Mouse (Mus musculus) liver, postnatal 0 days (tissue): ENCODE results near the gene Stn1. TPM values are rescaled to one million over a fixed set of nuclear protein-coding genes. Genes with fewer than 3 reads are reported as not detected.

Source experiments
- ATAC-seq: fragments of 200-750 bp; cut with Nextera tagmentation; 2 replicates; pipeline ENCODE4 v1.8.0; 2017; ENCODE audit warnings: mild to moderate bottlenecking, moderate library complexity
- DNase-seq: peaks from one replicate; pipeline ENCODE4 v3.0.0-alpha.2; 2016
- H3K27ac ChIP-seq: fragments of 300-500 bp; sonication (generic); 2 replicates; pipeline ENCODE4 v1.5.1; 2014; ENCODE audit warnings: antibody characterized with exemption, moderate library complexity, mild to moderate bottlenecking, low read depth
- H3K27me3 ChIP-seq: fragments of 300-500 bp; sonication (generic); 2 replicates; pipeline ENCODE4 v1.6.1; 2014; ENCODE audit warnings: low read length, control low read depth, mixed read lengths; ENCODE audit not compliant: insufficient read depth
- H3K36me3 ChIP-seq: fragments of 300-500 bp; sonication (generic); replicated peaks from 2 replicates; pipeline ENCODE4 v1.6.1; 2014; ENCODE audit warnings: mild to moderate bottlenecking, control low read depth, low read length, moderate library complexity, mixed read lengths; ENCODE audit not compliant: insufficient read depth
- H3K4me1 ChIP-seq: fragments of 300-500 bp; sonication (generic); 2 replicates; pipeline ENCODE4 v1.6.1; 2014; ENCODE audit warnings: antibody characterized with exemption, mild to moderate bottlenecking, control low read depth; ENCODE audit not compliant: insufficient read depth
- H3K4me2 ChIP-seq: fragments of 300-500 bp; sonication (generic); 2 replicates; pipeline ENCODE4 v1.6.1; 2014; ENCODE audit warnings: low read depth, mild to moderate bottlenecking, low read length, moderate library complexity, mixed read lengths
- H3K4me3 ChIP-seq: fragments of 300-500 bp; sonication (generic); 2 replicates; pipeline ENCODE4 v1.5.1; 2014; ENCODE audit warnings: low read depth, low read length
- H3K9ac ChIP-seq: fragments of 300-500 bp; sonication (generic); replicated peaks from 2 replicates; pipeline ENCODE4 v1.6.1; 2014; ENCODE audit warnings: mild to moderate bottlenecking, moderate library complexity
- H3K9me3 ChIP-seq: fragments of 300-500 bp; sonication (generic); 2 replicates; pipeline ENCODE4 v1.6.1; 2016; ENCODE audit warnings: mild to moderate bottlenecking, control low read depth, low read length, mixed read lengths
- CTCF ChIP-seq: sonication (generic); IDR thresholded peaks from 2 replicates; pipeline ENCODE4 v1.5.1; 2016; ENCODE audit warnings: antibody characterized with exemption, low read depth
- EP300 ChIP-seq: IDR thresholded peaks from 2 replicates; pipeline ENCODE4 v1.6.1; 2016; ENCODE audit warnings: antibody characterized with exemption, low read depth, mild to moderate bottlenecking
- WGBS: fragments of 180-500 bp; shearing (Covaris S2); extraction: QIAGEN DNeasy Blood & Tissue Kit; methylation state at CpG from one replicate; pipeline ENCODE4 v1.1.7; 2014; ENCODE audit not compliant: insufficient replicate concordance; 5-methylcytosine and 5-hydroxymethylcytosine counted together
- polyA plus RNA-seq: library from polyadenylated mRNA; unstranded; fragments of >200 nt; fragmentation: Nextera tagmentation; extraction: Ambion mirVana; gene quantifications from 2 replicates; pipeline ENCODE4 v1.2.1, GENCODE M21; 2015

Stn1 gene
- polyA plus RNA-seq, 1 experiment from 2014 or later, result 5.4 TPM

DNA sequence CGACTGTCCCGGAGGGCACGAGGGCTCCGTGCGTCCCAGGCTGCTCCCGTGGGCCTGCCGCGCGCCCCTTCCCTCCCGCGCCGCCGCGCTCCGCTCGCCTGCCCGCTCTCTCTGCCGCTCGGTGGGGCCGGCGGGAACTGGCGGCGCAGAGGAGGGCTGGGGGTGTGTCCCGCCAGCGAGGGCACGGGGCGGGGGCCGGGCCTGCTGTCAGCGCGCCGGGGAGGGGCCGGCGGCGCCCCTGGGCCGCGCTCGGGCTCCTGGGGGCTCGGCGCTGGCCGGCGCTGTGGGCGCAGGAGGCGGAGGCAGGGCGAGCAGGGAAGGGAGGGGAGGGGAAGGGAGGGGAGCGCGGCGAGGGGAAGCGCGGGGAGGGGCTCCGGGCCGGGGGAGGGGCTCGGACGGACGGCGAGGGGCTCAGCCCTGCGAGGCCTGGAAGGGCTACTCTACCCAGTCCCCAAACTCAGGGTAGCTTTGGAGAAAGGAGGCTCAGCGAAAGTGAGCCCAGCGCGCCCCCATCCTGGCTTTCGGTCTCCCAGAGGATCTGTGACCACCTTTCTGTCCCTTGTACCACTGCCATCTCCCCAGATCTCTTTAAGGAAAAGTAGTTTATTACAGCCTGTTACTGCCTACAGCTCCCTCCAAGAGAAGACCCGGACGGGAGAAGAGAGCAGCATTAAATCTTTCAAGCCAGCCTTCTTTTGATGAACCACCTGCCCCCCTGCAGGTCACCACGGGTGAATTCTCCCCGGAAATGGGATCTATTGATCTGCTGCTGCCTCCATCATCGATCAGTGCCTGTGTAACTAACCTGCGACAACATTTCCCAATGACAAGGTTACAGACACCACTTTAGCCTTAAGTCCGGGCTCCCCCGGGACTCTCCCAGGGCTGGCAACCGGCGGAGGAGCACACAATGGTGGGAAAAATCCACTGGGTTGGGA lies 72.7 kb downstream of the Stn1 start, which contains the start of gene Sh3pxd2a:
Gene Sh3pxd2a, minus strand, starts transcription at position 98 of the 938 bp plus-strand sequence.
- WGBS, result 2% methylated on average over 47 of the region's 70 CpGs
- DNase-seq, result peak; percentile 73
- H3K4me2 ChIP-seq, result peak within 1 kb of the TSS; percentile 91
- H3K4me1 ChIP-seq, result peaks cover 18% of the 10 kb centered on the region
- peaks cover 10% of the 10 kb centered on the region; the same call in 1 of the 2 replicates for H3K27me3 ChIP-seq
- TF ChIP-seq EP300 (peak; percentile 62; the same call in 1 of the 2 replicates), CTCF (no peak)
- peak within 1 kb of the TSS; percentile 96 for H3K27ac ChIP-seq
- ATAC-seq, result peak; percentile 80
- no peaks in the 10 kb centered on the region for H3K9me3 ChIP-seq
- H3K9ac ChIP-seq, result peak within 1 kb of the TSS; percentile 77
- H3K36me3 ChIP-seq, result no peaks in the 10 kb centered on the region
- peak within 1 kb of the TSS; percentile 66 for H3K4me3 ChIP-seq

DNA sequence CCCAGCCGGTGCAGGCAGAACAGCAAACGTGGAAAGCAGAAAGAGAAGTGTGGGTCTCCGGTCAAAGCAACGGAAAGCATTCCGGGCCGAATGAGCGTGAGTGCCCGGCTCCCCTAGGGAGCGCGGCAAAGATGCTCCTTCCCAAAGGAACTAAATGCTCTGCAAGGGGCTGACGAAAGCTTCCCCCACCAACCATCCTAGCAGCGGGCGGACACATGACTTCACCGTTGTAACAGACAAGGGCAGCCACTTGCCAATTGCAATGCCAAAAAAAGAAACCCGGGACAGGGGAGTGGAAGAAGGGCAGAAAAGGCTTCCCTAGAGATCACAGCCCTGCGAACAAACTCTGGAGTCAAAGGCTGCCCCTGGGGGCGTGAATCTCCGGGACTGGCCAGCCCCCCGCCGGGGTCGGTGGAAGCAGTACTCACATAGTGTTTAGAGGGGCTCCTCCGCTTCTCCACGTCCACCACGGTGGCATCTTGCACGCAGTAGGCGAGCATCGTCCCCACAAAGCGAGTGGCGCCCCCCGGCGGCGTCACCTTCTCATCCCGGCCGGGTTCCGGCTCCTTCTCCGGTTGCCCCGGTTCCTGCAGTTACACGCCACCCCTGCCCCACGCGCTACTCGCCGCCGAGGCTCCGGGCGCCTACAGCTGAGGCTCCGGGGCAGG lies 73.5 kb downstream of the Stn1 start:
- Histone ChIP-seq H3K27ac (peak overlapping the region; percentile 96), H3K36me3 (no peaks in the 10 kb centered on the region), H3K4me1 (peaks cover 22% of the 10 kb centered on the region), H3K4me2 (peak overlapping the region; percentile 91), H3K27me3 (peaks cover 10% of the 10 kb centered on the region; the same call in 1 of the 2 replicates), H3K9ac (peak overlapping the region; percentile 77), H3K4me3 (peak overlapping the region; percentile 66), H3K9me3 (no peaks in the 10 kb centered on the region)
- WGBS, result 0% methylated on average over 31 of the region's 46 CpGs
- DNase-seq (peak; percentile 88), ATAC-seq (peak; percentile 59)
- TF ChIP-seq CTCF (peak; percentile 78), EP300 (no peak)

DNA sequence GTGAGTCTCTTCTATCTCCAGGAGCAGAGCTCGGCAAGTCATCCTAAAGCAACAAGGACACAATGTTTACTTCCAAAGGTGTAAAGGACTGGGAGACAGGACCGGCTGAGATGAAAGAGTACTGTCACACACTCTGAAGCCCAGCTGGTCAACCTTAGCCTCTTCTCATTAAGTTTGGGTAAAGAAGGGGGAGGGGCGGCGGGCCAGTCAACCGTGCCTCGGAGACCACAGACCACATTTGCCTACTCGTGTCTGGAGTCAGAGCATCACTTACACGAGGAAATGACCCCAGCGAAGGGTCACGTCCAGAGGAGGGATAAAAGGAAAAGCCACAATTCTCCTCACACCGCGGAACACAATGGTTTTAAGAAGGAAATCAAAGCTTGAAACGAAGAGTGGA lies 74.1 kb downstream of the Stn1 start:
- peak overlapping the region; percentile 96 for H3K27ac ChIP-seq
- H3K9me3 ChIP-seq, result no peaks in the 10 kb centered on the region
- no peak for DNase-seq
- no peak for ATAC-seq
- H3K4me3 ChIP-seq, result peak overlapping the region; percentile 66
- peaks cover 10% of the 10 kb centered on the region; the same call in 1 of the 2 replicates for H3K27me3 ChIP-seq
- WGBS, result 2% methylated on average over 13 of the region's 13 CpGs
- H3K4me1 ChIP-seq, result peaks cover 27% of the 10 kb centered on the region
- H3K9ac ChIP-seq, result peak overlapping the region; percentile 77
- peak overlapping the region; percentile 91 for H3K4me2 ChIP-seq
- TF ChIP-seq EP300 (no peak), CTCF (no peak)
- no peaks in the 10 kb centered on the region for H3K36me3 ChIP-seq

DNA sequence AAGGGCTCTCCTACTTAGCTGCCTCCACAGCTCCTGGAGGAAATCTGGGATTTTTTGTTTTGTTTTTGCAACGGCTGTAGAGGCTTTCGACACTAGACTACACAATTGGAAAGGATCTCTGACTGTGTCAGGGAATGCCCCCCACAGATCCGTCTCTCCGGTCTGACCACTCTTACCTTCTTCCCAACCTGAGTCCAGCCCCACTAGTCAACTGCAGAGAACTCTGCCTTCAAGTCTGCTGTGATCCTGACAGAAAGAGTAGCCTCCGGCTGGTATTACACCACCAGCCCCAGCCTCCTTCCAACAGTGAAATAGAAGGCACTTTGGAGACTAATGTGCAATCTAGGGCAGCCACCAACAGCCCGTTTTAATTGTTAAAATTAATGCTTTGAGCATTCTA lies 74.6 kb downstream of the Stn1 start:
- Histone ChIP-seq H3K4me2 (peak overlapping the region; percentile 91), H3K36me3 (no peaks in the 10 kb centered on the region), H3K27ac (0 out of 2 replicates have a peak overlapping the region, but pooled peaks have one; percentile 96), H3K9me3 (no peaks in the 10 kb centered on the region), H3K4me1 (peaks cover 29% of the 10 kb centered on the region), H3K27me3 (peaks cover 10% of the 10 kb centered on the region; the same call in 1 of the 2 replicates), H3K4me3 (peak overlapping the region; percentile 66), H3K9ac (0 out of 2 replicates have a peak overlapping the region, but pooled peaks have one; percentile 77)
- 44% methylated on average over 6 of the region's 6 CpGs for WGBS
- ATAC-seq (no peak), DNase-seq (no peak)
- TF ChIP-seq CTCF (no peak), EP300 (no peak)

DNA sequence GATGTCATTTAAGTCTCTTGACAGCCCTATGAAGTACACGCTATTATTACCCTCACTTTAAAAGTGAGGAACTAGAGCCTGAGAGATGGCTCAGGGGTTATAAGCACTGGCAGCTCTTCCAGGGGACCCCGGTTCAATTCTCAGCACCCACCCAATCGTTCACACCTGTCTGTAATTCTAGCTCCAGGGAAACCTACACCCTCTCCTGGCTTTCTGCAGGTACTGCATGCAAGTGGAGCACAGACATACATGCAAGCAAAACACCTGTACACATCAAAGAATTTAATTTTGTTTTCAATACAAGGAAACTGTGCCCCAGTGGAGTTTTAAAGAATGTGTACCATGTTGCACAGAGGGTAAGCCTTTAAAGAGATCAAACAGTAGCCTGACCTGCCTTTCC lies 75.5 kb downstream of the Stn1 start:
- Histone ChIP-seq H3K36me3 (no peaks in the 10 kb centered on the region), H3K9me3 (no peaks in the 10 kb centered on the region), H3K4me1 (peaks cover 37% of the 10 kb centered on the region), H3K27me3 (peaks cover 10% of the 10 kb centered on the region; the same call in 1 of the 2 replicates), H3K4me2 (no peak overlapping the region), H3K27ac (0 out of 2 replicates have a peak overlapping the region, but pooled peaks have one; percentile 22), H3K4me3 (no peak overlapping the region), H3K9ac (no peak overlapping the region)
- ATAC-seq (no peak), DNase-seq (no peak)
- WGBS, result 78% methylated on average over 3 of the region's 3 CpGs
- no peak; the same call in 1 of the 2 replicates for TF ChIP-seq EP300
- peak; percentile 47 for TF ChIP-seq CTCF

DNA sequence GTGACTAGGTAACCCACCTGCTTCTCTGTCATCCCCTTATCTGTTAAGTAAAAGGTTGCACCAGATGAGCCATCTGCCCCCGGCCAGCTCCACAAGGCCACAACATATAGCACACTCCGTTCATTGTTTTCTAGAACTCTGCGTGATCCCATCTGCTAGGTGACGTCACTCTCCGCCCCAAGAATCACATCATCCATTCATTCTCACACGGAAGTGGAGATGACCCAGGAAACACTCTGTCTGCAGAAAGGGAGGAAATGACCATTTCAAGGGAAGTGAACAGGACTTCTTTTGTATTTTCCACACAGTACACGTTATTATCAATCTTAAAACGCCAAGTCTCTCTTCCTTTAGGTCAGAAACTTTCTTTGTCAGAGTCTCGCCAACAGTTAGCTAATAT lies 75.9 kb downstream of the Stn1 start:
- no peak overlapping the region for H3K9ac ChIP-seq
- TF ChIP-seq EP300, result peak; percentile 58
- TF ChIP-seq CTCF, result no peak
- no peak overlapping the region for H3K27ac ChIP-seq
- ATAC-seq (no peak), DNase-seq (no peak)
- WGBS, result 64% methylated on average over 9 of the region's 9 CpGs
- peaks cover 40% of the 10 kb centered on the region for H3K4me1 ChIP-seq
- no peaks in the 10 kb centered on the region for H3K9me3 ChIP-seq
- peaks cover 10% of the 10 kb centered on the region; the same call in 1 of the 2 replicates for H3K27me3 ChIP-seq
- H3K36me3 ChIP-seq, result no peaks in the 10 kb centered on the region
- H3K4me3 ChIP-seq, result no peak overlapping the region
- H3K4me2 ChIP-seq, result no peak overlapping the region
